Mouse (Mus musculus): ENCODE measurements at regions not wholly inside any gene's neighbourhood (a gene's known extent, or its start where the extent isn't known, plus 50 kb on each side); places are given as distances from the start of the nearest gene placed in this dataset.
"Not testable (repeated sequence)": the region's sequence is repeated elsewhere in the genome, so short reads cannot be mapped to it uniquely, and the experiment has no call there.

DNA sequence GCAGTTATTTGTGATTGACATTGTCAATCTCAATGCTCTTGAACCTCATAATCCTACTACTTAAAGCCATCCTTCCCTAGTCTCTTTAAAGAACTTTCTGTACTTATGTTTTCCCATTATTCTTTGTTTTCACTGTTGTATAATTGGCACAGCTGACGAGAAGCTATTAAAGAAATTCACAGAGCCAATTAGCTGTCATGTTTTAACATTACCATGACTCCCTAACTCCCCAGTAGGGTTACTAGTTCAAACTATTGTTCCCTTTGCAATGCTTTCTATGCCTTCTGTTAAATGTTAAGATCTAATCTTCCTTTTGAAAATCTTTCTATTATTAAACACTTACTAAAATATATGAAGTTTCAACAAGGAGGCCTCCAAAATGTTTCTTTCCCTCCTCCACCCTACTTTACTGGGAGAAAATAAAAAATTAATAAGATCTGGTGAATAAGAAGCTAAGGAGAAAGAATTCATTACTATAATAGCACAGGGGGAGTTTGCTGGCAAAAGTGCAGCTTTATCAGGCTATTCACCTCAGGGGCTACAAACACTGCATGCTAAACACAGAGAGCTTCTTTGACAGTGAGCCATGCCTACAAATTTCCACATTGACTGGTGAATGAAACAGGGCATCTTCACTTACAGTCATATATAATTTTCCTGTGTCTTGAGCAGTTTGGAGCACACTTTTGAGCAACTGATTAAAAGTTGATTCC lies 144.4 kb upstream of the Olfm3 start:
- H3K27ac ChIP-seq (ENCODE audit: low read depth, low read length): no peak overlapping the region
- H3K9me3 ChIP-seq (ENCODE audit: control insufficient read depth, low read length): no peaks in the 10 kb centered on the region
- H3K36me3 ChIP-seq (ENCODE audit: control insufficient read depth, insufficient read depth, low read length): no peaks in the 10 kb centered on the region
- H3K4me1 ChIP-seq (ENCODE audit: control insufficient read depth, insufficient read depth, low read length): no peaks in the 10 kb centered on the region
- H3K9ac ChIP-seq (replicated peaks; ENCODE audit: low read depth, low read length): no peak overlapping the region
- no peak overlapping the region for H3K4me3 ChIP-seq (ENCODE audit: low read depth, low read length)
- no peak overlapping the region for H3K4me2 ChIP-seq (ENCODE audit: low read depth, low read length)
- ATAC-seq (ENCODE audit: low read depth): no peak
- WGBS: 48% methylated on average over 1 of the region's 1 CpGs
- no peaks in the 10 kb centered on the region for H3K27me3 ChIP-seq (ENCODE audit: control insufficient read depth, insufficient read depth, low read length)

- H3K4me2 ChIP-seq (ENCODE audit: low read depth, low read length); H3K36me3 ChIP-seq (ENCODE audit: control insufficient read depth, insufficient read depth, low read length); H3K27me3 ChIP-seq (ENCODE audit: control insufficient read depth, insufficient read depth, low read length); H3K4me1 ChIP-seq (ENCODE audit: control insufficient read depth, insufficient read depth, low read length); H3K9ac ChIP-seq (replicated peaks; ENCODE audit: low read depth, low read length); H3K27ac ChIP-seq (ENCODE audit: low read depth, low read length); ATAC-seq (ENCODE audit: low read depth); H3K4me3 ChIP-seq (ENCODE audit: low read depth, low read length); H3K9me3 ChIP-seq (ENCODE audit: control insufficient read depth, low read length): not testable (repeated sequence)
- 93% methylated on average over 8 of the region's 8 CpGs for WGBS
These were observed 141.5 kb upstream of the Olfm3 start for GRCm38 (mm10) chr3:114762373-114762772.

GRCm38 (mm10) chr3:114789082-114789481 lies 114.8 kb upstream of the Olfm3 start:
- no peak overlapping the region for H3K27ac ChIP-seq (ENCODE audit: low read depth, low read length)
- no peak overlapping the region for H3K4me3 ChIP-seq (ENCODE audit: low read depth, low read length)
- no peaks in the 10 kb centered on the region for H3K27me3 ChIP-seq (ENCODE audit: control insufficient read depth, insufficient read depth, low read length)
- no peak overlapping the region for H3K4me2 ChIP-seq (ENCODE audit: low read depth, low read length)
- H3K9me3 ChIP-seq (ENCODE audit: control insufficient read depth, low read length): no peaks in the 10 kb centered on the region
- no peaks in the 10 kb centered on the region for H3K4me1 ChIP-seq (ENCODE audit: control insufficient read depth, insufficient read depth, low read length)
- no peak for ATAC-seq (ENCODE audit: low read depth)
- no peak overlapping the region for H3K9ac ChIP-seq (replicated peaks; ENCODE audit: low read depth, low read length)
- H3K36me3 ChIP-seq (ENCODE audit: control insufficient read depth, insufficient read depth, low read length): no peaks in the 10 kb centered on the region
- 26% methylated on average over 1 of the region's 1 CpGs for WGBS

GRCm38 (mm10) chr3:114790005-114790404 lies 113.9 kb upstream of the Olfm3 start:
- Histone ChIP-seq H3K36me3 (ENCODE audit: control insufficient read depth, insufficient read depth, low read length) (no peaks in the 10 kb centered on the region), H3K9ac (replicated peaks; ENCODE audit: low read depth, low read length) (no peak overlapping the region), H3K9me3 (ENCODE audit: control insufficient read depth, low read length) (no peaks in the 10 kb centered on the region), H3K27me3 (ENCODE audit: control insufficient read depth, insufficient read depth, low read length) (no peaks in the 10 kb centered on the region), H3K4me3 (ENCODE audit: low read depth, low read length) (no peak overlapping the region), H3K4me2 (ENCODE audit: low read depth, low read length) (no peak overlapping the region), H3K27ac (ENCODE audit: low read depth, low read length) (no peak overlapping the region), H3K4me1 (ENCODE audit: control insufficient read depth, insufficient read depth, low read length) (no peaks in the 10 kb centered on the region)
- WGBS: 79% methylated on average over 2 of the region's 2 CpGs
- no peak for ATAC-seq (ENCODE audit: low read depth)

GRCm38 (mm10) chr3:114833120-114833519 lies 70.8 kb upstream of the Olfm3 start:
- Histone ChIP-seq H3K36me3 (ENCODE audit: control insufficient read depth, insufficient read depth, low read length) (no peaks in the 10 kb centered on the region), H3K4me1 (ENCODE audit: control insufficient read depth, insufficient read depth, low read length) (no peaks in the 10 kb centered on the region), H3K4me3 (ENCODE audit: low read depth, low read length) (no peak overlapping the region), H3K4me2 (ENCODE audit: low read depth, low read length) (no peak overlapping the region), H3K9me3 (ENCODE audit: control insufficient read depth, low read length) (no peaks in the 10 kb centered on the region), H3K27me3 (ENCODE audit: control insufficient read depth, insufficient read depth, low read length) (no peaks in the 10 kb centered on the region), H3K9ac (replicated peaks; ENCODE audit: low read depth, low read length) (no peak overlapping the region), H3K27ac (ENCODE audit: low read depth, low read length) (no peak overlapping the region)
- ATAC-seq (ENCODE audit: low read depth): no peak
- WGBS: 90% methylated on average over 2 of the region's 2 CpGs

All from neural tube, embryonic 14.5 days (tissue).